Mouse (Mus musculus) hindbrain, embryonic 13.5 days (tissue): ENCODE results near the gene Ect2l. TPM values are rescaled to one million over a fixed set of nuclear protein-coding genes. Genes with fewer than 3 reads are reported as not detected.

Source experiments
- ATAC-seq: fragments of 200-750 bp; cut with Nextera tagmentation; 2 replicates; pipeline ENCODE4 v1.8.0; 2017; ENCODE audit warnings: moderate TSS enrichment; ENCODE audit not compliant: low FRiP score
- H3K27ac ChIP-seq: fragments of 300-500 bp; sonication (generic); 2 replicates; pipeline ENCODE4 v1.5.1; 2015; ENCODE audit warnings: inconsistent platforms, mild to moderate bottlenecking, moderate library complexity
- H3K27me3 ChIP-seq: fragments of 300-500 bp; sonication (generic); 2 replicates; pipeline ENCODE4 v1.6.1; 2015; ENCODE audit warnings: mild to moderate bottlenecking, inconsistent platforms
- H3K36me3 ChIP-seq: fragments of 300-500 bp; sonication (generic); 2 replicates; pipeline ENCODE4 v1.6.1; 2015; ENCODE audit warnings: mild to moderate bottlenecking, inconsistent platforms
- H3K4me1 ChIP-seq: fragments of 300-500 bp; sonication (generic); replicated peaks from 2 replicates; pipeline ENCODE4 v1.6.1; 2015; ENCODE audit warnings: inconsistent platforms
- H3K4me2 ChIP-seq: fragments of 300-500 bp; sonication (generic); 2 replicates; pipeline ENCODE4 v1.6.1; 2015; ENCODE audit warnings: inconsistent platforms, mild to moderate bottlenecking, moderate library complexity
- H3K4me3 ChIP-seq: fragments of 300-500 bp; sonication (generic); 2 replicates; pipeline ENCODE4 v1.5.1; 2015; ENCODE audit warnings: mild to moderate bottlenecking, inconsistent platforms
- H3K9ac ChIP-seq: fragments of 300-500 bp; sonication (generic); 2 replicates; pipeline ENCODE4 v1.6.1; 2015; ENCODE audit warnings: mild to moderate bottlenecking, inconsistent platforms
- H3K9me3 ChIP-seq: fragments of 300-500 bp; sonication (generic); 2 replicates; pipeline ENCODE4 v1.6.1; 2016; ENCODE audit warnings: inconsistent platforms
- WGBS: fragments of 180-500 bp; shearing (Covaris S2); methylation state at CpG from one replicate; pipeline ENCODE4 v1.1.7; 2015; 5-methylcytosine and 5-hydroxymethylcytosine counted together
- polyA plus RNA-seq: library from polyadenylated mRNA; unstranded; fragments of >200 nt; fragmentation: Nextera tagmentation; extraction: Ambion mirVana; gene quantifications from 2 replicates; pipeline ENCODE4 v1.2.1, GENCODE M21; 2015

The Ect2l gene
- polyA plus RNA-seq, 1 experiment from 2014 or later = 0.62 TPM

DNA sequence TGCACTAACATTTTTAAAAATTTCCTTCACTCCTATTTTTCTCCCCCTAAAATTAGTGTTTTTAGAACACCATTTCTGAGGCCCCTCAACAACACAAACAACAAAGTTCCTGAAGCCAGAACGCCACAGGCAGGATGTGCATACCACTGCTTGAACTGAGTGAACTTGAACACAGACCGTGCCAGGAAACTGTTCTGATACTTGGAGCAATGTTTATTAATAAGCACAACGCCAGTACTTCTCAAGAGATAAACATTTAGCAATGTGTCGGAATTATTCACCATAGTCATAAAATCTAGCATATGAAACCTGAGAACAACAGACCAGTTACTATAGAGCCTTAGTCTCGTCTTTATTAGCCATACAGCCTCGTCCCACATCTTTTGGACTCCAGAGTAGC lies 571 bp downstream of the Ect2l start:
- Histone ChIP-seq H3K4me2 (no peak overlapping the region), H3K4me3 (no peak overlapping the region), H3K27me3 (no peaks in the 10 kb centered on the region), H3K4me1 (peaks cover 3% of the 10 kb centered on the region; the same call in 1 of the 2 replicates), H3K9ac (no peak overlapping the region), H3K36me3 (peaks cover 4% of the 10 kb centered on the region), H3K27ac (no peak overlapping the region), H3K9me3 (no peaks in the 10 kb centered on the region)
- WGBS = 89% methylated on average over 6 of the region's 6 CpGs
- ATAC-seq = no peak

DNA sequence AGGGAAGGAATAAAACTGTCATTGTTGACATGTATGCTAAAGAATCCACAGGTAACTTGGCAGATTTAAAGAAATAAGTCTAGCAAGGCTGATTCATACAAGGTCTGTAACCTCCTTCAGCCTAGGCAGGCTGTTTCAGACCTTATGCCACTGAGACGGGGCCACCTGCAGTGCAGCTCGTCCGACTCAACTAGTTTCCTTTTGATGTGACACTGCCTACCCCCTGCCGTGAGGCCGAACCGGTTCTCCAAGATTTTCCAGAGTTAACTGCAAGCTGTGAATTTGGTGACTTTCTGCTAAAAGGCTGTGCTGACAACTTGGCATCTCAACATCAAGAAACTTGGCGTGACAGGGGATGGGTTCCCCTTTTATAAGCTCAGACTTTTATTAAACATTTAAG lies 6.6 kb downstream of the Ect2l start:
- H3K4me1 ChIP-seq = peaks cover 5% of the 10 kb centered on the region; the same call in 1 of the 2 replicates
- no peak overlapping the region for H3K4me2 ChIP-seq
- WGBS = 5% methylated on average over 7 of the region's 7 CpGs
- H3K27me3 ChIP-seq = no peaks in the 10 kb centered on the region
- no peak overlapping the region for H3K9ac ChIP-seq
- no peaks in the 10 kb centered on the region for H3K36me3 ChIP-seq
- H3K4me3 ChIP-seq = no peak overlapping the region
- ATAC-seq = no peak
- no peak overlapping the region for H3K27ac ChIP-seq
- no peaks in the 10 kb centered on the region for H3K9me3 ChIP-seq

DNA sequence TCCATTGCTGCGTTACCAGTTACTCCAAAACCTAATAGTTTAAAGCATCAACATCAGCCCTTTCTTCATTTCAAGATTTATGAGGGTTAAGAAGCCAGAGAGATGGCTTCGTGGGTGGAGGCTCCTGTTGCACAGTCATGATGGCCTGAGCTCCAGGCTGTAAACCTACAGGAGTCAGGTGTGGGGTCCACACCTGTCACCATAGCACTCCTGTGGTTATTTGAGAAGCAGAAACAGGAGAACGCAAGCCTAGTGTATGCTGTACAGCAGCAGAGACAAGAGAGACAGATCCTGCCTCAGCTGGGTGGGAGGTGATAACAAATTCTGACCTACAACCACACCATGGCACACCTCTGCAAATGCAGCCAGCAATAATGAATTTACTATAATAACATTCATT lies 8.3 kb downstream of the Ect2l start:
- WGBS = 87% methylated on average over 3 of the region's 3 CpGs
- H3K9me3 ChIP-seq = no peaks in the 10 kb centered on the region
- H3K4me3 ChIP-seq = no peak overlapping the region
- no peaks in the 10 kb centered on the region for H3K27me3 ChIP-seq
- peaks cover 5% of the 10 kb centered on the region; the same call in 1 of the 2 replicates for H3K4me1 ChIP-seq
- no peaks in the 10 kb centered on the region for H3K36me3 ChIP-seq
- H3K9ac ChIP-seq = no peak overlapping the region
- no peak overlapping the region for H3K4me2 ChIP-seq
- no peak for ATAC-seq
- no peak overlapping the region for H3K27ac ChIP-seq

DNA sequence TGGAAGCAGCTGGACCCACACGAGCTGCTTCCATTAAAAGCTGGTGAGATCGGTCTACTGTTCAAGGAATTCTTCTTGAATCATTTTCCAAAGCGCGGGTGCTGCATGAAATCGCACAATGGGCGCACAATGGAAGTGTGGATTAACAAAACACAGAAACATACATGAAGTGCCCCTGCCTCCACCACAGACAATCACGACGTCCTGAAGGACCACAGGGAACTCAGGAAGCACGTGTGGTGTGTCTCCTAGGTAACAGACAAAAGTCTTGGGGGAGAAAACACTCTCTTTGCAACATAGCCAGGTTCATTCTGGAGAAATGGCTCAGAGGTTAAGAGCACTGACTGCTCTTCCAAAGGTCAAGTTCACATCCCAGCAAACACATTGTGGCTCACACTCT lies 10.0 kb downstream of the Ect2l start:
- Histone ChIP-seq H3K9me3 (no peaks in the 10 kb centered on the region), H3K27me3 (no peaks in the 10 kb centered on the region), H3K36me3 (no peaks in the 10 kb centered on the region), H3K4me1 (peaks cover 5% of the 10 kb centered on the region; the same call in 1 of the 2 replicates), H3K4me2 (no peak overlapping the region), H3K27ac (no peak overlapping the region), H3K4me3 (no peak overlapping the region), H3K9ac (no peak overlapping the region)
- no peak for ATAC-seq
- WGBS = 54% methylated on average over 9 of the region's 9 CpGs

- Histone ChIP-seq H3K4me2 (no peak overlapping the region), H3K27me3 (no peaks in the 10 kb centered on the region), H3K4me1 (peaks cover 5% of the 10 kb centered on the region; the same call in 1 of the 2 replicates), H3K9me3 (no peaks in the 10 kb centered on the region), H3K36me3 (no peaks in the 10 kb centered on the region), H3K27ac (no peak overlapping the region), H3K4me3 (no peak overlapping the region), H3K9ac (no peak overlapping the region)
- ATAC-seq = no peak
- 80% methylated on average over 4 of the region's 4 CpGs for WGBS
These were observed 10.8 kb downstream of the Ect2l start for GRCm38 (mm10) chr10:18199919-18200318.

DNA sequence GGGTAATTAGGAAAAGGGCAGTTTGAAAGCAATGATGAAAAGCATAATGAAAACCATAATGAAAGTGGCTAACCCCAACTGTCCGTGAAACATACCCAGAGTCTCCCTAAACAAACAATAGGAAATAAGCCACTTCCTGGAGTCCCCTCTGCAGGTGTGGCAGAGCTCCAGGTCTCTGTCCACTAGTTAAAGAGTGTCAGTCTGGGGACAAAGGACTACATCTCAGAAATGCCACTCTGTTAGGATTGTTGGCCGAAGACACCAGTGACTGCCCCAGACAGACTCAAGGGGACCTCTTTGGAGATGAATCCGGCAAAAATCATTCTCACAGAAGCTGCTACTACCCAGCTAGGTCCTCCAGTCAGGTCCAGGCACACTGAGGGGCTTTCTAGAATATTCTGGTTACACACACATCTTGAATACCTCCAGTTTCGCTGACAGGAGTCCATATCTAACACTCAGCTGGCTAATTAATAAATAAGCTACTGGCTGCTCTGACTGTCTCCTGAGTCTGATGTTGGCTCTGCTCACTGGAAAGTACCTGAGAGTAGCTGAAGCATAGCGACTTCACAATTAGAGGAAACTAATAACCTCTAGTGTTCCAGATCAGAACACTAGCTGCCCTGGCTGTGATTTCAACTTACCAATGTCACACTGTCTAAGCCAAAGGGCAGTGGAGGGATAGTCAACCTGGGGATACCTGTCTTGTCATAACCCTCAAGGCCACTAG lies 12.2 kb downstream of the Ect2l start:
- 90% methylated on average over 5 of the region's 5 CpGs for WGBS
- H3K36me3 ChIP-seq = no peaks in the 10 kb centered on the region

DNA sequence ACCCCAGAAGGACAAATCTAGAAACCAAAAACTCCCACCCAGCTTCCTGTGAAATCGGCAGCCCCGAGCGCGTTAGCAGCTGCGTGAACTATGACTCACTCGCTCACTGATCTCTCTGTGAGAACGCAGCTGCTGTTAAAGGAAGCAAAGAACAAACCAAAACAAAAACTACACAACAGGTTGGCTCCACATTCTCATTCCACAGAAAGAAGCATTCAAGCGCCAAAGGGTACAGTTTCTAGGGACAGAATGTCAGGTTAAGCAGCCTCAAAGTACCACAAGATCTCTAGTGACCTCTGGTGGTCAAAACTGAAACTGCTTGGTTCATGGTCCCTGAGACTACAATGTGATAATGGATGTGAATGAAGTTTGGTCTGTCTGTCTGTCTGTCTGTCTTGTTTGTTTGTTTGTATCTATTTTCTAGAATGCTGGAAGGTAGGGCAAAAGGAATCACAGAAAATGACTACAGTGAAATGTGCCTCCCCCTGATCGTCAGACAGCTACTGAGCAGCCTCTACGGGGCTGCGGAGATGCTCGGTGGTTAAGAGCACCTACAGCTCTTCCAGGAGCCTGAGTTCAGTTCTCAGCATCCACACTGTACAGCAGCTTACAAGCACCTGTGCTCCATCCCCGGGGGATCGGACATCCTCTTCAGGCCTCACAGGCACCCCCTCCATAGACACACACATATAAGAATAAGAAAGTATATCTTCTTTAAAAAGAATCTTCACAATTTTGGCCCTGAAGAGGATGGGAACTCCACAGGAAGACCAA lies 13.3 kb downstream of the Ect2l start:
- no peak overlapping the region for H3K9ac ChIP-seq
- WGBS = 63% methylated on average over 14 of the region's 14 CpGs
- no peak overlapping the region for H3K4me3 ChIP-seq
- H3K4me2 ChIP-seq = peak overlapping the region; percentile 40
- peaks cover 5% of the 10 kb centered on the region; the same call in 1 of the 2 replicates for H3K4me1 ChIP-seq
- H3K9me3 ChIP-seq = no peaks in the 10 kb centered on the region
- no peaks in the 10 kb centered on the region for H3K36me3 ChIP-seq
- no peaks in the 10 kb centered on the region for H3K27me3 ChIP-seq
- H3K27ac ChIP-seq = no peak overlapping the region
- 0 out of 2 replicates have a peak, but pooled peaks have one; percentile 67 for ATAC-seq

More for the DNA sequence above, 12.2 kb downstream of the Ect2l start:
- no peak overlapping the region for H3K4me3 ChIP-seq
- H3K27ac ChIP-seq = no peak overlapping the region
- H3K27me3 ChIP-seq = no peaks in the 10 kb centered on the region
- H3K4me2 ChIP-seq = no peak overlapping the region
- H3K9me3 ChIP-seq = no peaks in the 10 kb centered on the region
- no peak for ATAC-seq
- H3K9ac ChIP-seq = no peak overlapping the region
- peaks cover 5% of the 10 kb centered on the region; the same call in 1 of the 2 replicates for H3K4me1 ChIP-seq

GRCm38 (mm10) chr10:18194737-18195141 lies 16.0 kb downstream of the Ect2l start:
- Histone ChIP-seq H3K36me3 (no peaks in the 10 kb centered on the region), H3K27me3 (no peaks in the 10 kb centered on the region), H3K4me2 (no peak overlapping the region), H3K4me3 (no peak overlapping the region), H3K9ac (no peak overlapping the region), H3K9me3 (no peaks in the 10 kb centered on the region), H3K4me1 (no peaks in the 10 kb centered on the region), H3K27ac (no peak overlapping the region)
- WGBS = 63% methylated on average over 14 of the region's 14 CpGs
- ATAC-seq = no peak

GRCm38 (mm10) chr10:18194156-18194555 lies 16.5 kb downstream of the Ect2l start:
- H3K4me2 ChIP-seq = no peak overlapping the region
- WGBS = 88% methylated on average over 11 of the region's 11 CpGs
- no peaks in the 10 kb centered on the region for H3K36me3 ChIP-seq
- no peaks in the 10 kb centered on the region for H3K4me1 ChIP-seq
- H3K27ac ChIP-seq = no peak overlapping the region
- H3K27me3 ChIP-seq = no peaks in the 10 kb centered on the region
- no peak overlapping the region for H3K9ac ChIP-seq
- no peak for ATAC-seq
- H3K9me3 ChIP-seq = no peaks in the 10 kb centered on the region
- H3K4me3 ChIP-seq = no peak overlapping the region

GRCm38 (mm10) chr10:18193221-18193620 lies 17.5 kb downstream of the Ect2l start:
- no peak overlapping the region for H3K4me3 ChIP-seq
- no peaks in the 10 kb centered on the region for H3K4me1 ChIP-seq
- 86% methylated on average over 11 of the region's 11 CpGs for WGBS
- H3K9me3 ChIP-seq = no peaks in the 10 kb centered on the region
- H3K27me3 ChIP-seq = no peaks in the 10 kb centered on the region
- H3K27ac ChIP-seq = no peak overlapping the region
- no peak for ATAC-seq
- no peaks in the 10 kb centered on the region for H3K36me3 ChIP-seq
- no peak overlapping the region for H3K9ac ChIP-seq
- no peak overlapping the region for H3K4me2 ChIP-seq

DNA sequence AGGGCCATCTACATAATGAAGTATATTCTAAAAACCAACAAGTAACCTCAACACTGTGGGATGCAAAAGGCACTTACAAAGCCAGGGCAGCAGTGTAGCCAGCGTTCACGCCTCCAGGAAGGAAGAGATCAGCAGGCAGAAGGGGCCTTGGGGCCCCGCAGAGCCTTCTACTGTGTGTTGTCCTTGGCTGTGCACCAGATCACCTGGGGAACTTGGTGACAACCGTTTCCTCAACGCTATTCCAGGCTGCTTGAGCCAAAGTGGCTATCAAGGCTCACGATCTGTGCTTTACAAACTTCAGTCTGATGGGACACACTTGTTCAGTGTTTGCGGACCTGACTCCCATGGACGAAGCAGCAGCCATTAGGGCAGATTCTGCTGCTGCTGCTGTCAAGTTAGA lies 19.0 kb downstream of the Ect2l start:
- Histone ChIP-seq H3K27me3 (no peaks in the 10 kb centered on the region), H3K4me3 (no peak overlapping the region), H3K9ac (no peak overlapping the region), H3K4me1 (no peaks in the 10 kb centered on the region), H3K9me3 (no peaks in the 10 kb centered on the region), H3K27ac (no peak overlapping the region), H3K36me3 (no peaks in the 10 kb centered on the region), H3K4me2 (no peak overlapping the region)
- ATAC-seq = no peak
- WGBS = 75% methylated on average over 8 of the region's 8 CpGs

- no peak overlapping the region for H3K9ac ChIP-seq
- no peak overlapping the region for H3K4me2 ChIP-seq
- H3K4me1 ChIP-seq = no peaks in the 10 kb centered on the region
- no peak overlapping the region for H3K4me3 ChIP-seq
- ATAC-seq = no peak
- no peaks in the 10 kb centered on the region for H3K27me3 ChIP-seq
- WGBS = 82% methylated on average over 4 of the region's 4 CpGs
- no peaks in the 10 kb centered on the region for H3K9me3 ChIP-seq
- no peaks in the 10 kb centered on the region for H3K36me3 ChIP-seq
- H3K27ac ChIP-seq = no peak overlapping the region
These were observed 21.2 kb downstream of the Ect2l start for GRCm38 (mm10) chr10:18189498-18189897.
